Mouse (Mus musculus): ENCODE measurements at regions not wholly inside any gene's neighbourhood (a gene's known extent, or its start where the extent isn't known, plus 50 kb on each side); places are given as distances from the start of the nearest gene placed in this dataset.
"Not testable (repeated sequence)": the region's sequence is repeated elsewhere in the genome, so short reads cannot be mapped to it uniquely, and the experiment has no call there.

DNA sequence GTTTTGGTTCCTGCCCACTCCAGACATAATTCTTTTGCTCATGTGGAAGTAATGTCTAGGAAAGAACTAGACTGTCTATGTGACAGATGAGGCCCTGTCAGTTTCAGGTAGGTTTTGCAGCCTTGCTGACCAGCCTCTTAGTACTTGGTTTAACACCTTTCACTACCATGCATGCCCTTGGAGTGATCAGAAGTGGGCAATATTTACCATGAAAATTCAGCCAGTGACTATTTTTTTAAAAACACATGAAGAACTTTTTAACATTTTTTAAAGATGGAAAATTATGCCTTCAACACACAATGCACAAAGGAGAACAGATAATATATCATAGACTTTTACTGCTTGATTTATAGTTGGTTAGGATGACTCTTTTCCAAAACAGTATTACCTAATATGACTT is 58.1 kb downstream of the Cox7c start:
- no peak for DNase-seq
- intact Hi-C loops (cut with DNase I): no loop called here

DNA sequence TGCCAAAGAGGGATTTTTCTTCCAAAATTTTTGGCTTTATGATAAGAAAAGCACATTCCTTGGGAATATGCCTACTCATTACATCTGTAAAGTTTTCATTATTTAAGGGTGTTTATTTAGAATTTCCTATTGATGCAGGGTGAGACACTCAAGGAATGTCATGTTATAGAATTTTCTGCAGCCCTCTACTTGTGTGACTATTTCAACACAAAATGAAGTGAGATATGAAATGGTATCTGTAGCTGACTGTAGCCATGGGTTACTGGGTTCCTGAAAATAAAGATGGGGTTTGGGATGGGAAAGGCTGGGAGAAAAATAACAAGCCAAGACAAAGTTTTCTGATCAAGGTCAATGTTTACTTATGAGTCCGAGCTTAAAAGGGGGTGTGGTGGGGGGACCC is 64.6 kb downstream of the Cox7c start:
- intact Hi-C loops (cut with DNase I): no loop called here
- no peak for DNase-seq

DNA sequence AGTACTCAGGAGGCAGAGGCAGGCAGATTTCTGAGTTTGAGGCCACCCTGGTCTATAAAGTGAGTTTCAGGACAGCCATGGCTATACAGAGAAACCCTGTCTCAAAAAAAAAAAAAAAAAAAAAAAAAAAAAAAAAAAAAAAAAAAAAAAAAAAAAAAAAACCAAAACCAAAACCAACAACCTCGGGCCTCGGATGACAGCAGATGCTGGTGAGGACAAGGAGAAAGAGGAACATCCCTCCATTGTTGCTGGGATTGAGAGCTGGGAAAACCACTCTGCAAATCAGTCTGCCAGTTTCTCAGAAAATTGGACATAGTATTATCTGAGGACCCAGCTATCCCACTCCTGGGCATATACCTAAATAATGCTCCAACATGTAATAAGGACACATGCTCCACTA is 82.7 kb downstream of the Cox7c start:
- DNase-seq; intact Hi-C loops (cut with DNase I): not testable (repeated sequence)

DNA sequence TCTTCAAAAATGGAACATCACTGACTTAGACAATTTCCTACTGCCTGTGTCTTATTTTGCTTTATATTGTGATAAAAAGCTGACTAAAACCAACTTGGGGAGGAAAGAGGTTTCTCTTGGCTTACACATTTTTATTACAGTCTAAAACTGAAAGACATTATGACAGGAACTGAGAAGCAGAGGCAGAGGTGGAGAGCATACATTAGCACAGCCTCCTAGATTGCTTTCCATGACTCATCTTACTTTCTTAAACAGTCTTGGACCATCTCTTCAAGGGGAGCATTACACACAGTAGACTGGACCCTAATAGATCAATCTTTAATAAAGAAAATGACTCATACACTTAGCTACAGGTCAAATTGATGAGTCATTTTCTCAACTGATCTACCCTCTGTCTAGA is 91.4 kb downstream of the Cox7c start:
- intact Hi-C loops (cut with DNase I): no loop called here
- DNase-seq: no peak

DNA sequence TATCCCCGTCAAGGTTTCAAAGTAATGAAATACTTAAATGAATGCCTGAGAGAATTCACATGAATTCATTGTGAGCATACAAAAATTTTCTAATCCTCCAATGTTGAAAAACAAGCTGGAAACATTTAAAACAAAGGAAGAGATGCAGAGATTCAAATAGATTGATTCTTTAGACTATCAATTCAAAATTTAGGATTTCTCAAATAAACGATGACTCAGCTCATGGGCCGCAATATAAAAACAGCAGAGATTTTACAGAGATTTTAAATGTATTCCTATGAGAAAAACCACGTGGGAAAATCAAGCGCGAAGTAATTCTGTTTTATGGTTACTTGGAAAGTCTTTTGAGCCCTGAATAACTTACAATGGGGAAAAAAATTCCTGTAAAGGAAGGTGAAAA is 93.8 kb downstream of the Cox7c start:
- DNase-seq: no peak
- intact Hi-C loops (cut with DNase I): no loop called here

DNA sequence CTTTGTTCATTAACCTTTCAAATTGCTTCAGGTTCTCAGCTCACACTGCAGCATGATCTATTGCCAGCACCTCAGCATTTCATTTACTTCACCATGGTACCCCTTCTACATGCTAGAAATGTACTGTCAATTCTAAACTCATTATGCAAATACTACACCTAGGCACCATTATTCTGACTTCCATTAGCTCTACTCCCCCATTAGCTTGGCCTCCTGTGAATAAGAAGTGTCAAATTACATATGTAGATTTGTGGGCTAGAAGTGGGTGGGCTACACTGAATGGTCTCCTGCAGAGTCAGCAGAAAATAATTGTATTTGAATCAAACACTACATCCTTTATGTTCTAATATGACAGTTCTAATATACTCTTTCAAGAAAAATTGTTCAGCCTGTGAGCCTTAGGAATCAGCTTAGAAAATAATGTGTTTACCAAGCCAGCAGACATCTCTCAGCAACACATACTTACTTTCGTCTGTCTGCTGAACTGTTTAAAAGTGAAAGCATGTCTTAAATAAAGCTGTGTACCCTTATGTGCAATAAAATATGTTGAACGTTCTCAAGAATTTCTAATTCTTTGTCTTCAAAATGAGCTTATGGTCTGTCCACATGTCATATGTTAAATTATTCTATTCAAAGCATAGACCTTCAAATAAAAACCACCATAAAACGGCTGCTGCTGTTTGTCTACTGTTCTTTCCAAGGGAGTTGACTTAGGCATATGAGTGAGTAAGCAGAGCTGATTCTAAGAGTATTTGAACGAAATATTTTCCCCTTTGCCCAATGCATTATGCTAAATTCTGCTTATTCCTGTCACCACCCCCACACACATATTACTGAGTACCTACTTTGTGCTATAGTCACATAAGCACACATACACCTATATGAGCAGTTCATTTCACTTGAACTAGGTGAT is 119.6 kb downstream of the Cox7c start:
- intact Hi-C loops (cut with DNase I): no loop called here
- no peak for DNase-seq

DNA sequence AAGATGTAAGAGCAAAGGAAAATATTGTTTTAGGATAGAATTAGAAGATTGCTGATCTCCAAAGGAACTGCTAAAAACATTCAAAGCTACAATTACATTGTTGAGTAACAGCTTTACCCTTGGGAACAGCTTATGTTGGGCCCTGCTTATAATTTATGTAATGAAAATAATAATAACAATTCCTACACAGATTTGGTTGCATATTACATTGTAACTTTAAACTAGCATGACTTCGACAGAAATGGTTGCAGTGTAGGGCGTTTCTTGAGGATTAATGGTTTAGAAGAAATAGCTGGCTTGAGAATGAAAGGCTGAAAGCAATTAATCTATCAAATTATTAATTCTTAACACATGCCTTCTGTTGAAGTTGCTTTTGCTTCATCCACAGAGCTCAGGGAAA is 120.4 kb downstream of the Cox7c start:
- intact Hi-C loops (cut with DNase I): no loop called here
- DNase-seq: no peak

DNA sequence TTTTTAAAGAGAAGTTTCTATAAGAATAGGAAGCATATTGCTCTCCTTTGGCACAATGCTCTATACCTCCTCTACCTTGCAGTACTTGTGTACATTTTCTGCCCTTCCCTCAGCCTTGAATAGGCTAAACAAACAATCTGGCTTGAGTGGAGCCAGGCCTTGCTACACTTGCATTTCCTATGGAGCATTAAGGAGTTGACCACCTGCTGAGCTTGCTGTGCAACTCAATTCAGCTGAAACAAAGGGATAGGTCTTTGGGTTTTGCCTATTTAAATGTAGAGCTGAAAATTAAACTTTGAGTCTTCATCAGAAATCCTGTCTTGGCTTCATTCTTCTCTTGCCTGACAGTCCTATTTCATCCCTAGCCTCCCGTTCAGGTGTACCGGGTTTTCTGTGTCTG is 124.0 kb downstream of the Cox7c start:
- intact Hi-C loops (cut with DNase I): no loop called here

DNA sequence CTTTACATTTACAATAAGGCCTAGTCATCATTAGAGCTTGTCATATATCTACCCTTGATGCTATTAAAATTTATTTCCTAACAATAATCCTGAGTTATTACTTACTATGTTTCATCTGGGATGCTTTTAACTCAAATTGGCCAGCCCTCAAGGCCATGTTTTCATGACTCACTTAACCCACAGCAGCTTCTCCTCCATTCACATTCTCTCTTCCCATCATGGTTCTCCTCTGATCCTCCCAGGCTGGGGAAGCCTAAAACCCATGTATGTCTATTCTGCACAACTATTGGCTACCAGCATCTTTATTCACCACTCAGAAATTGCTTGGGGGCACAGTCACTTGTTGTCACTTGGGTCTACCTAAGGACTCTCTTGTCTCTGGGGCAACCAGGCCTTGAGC is 144.9 kb downstream of the Cox7c start:
- DNase-seq: no peak
- intact Hi-C loops (cut with DNase I): no loop called here

More for the DNA sequence above, 124.0 kb downstream of the Cox7c start:
- DNase-seq: no peak

DNA sequence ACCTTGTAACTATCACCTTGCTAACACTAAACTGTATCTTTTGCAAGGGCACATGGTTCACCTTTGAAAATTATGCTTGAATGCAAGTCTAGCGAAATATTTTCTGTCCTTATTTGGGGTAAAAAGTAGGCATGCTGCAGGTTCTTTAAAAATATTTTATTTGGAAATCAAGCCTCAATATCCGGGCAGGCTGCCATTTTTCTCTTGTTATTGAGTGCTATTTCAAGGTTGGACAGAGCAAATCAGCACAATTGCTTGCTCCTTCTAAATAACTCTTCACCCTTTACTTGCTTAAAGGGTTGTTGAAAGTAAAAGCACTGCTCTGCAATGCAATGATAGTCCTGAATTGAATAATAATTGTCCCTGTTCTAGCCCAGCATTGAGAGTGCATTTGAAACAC is 149.0 kb downstream of the Cox7c start:
- intact Hi-C loops (cut with DNase I): no loop called here
- no peak for DNase-seq

DNA sequence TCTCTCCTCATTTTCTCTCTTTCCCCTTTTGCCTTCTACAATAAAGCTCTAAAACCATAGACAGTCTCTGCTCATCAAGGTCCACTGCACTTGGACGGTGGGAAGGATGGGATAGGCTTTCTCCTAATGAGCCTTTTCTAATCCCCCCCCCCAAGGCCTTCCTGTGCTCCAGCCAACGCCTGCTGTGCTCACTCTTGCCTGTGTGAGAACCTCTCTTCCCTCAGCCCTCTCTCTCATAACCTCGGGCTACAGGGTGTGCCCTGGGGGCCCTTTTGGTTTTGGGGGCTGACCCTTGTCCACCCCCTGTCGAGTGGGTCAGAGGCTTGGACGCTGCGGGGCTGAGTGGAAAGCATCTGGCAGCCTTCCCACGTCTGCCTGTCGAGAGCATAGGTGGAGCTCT is 151.6 kb downstream of the Cox7c start:
- intact Hi-C loops (cut with DNase I): no loop called here
- DNase-seq: peak; percentile 31

DNA sequence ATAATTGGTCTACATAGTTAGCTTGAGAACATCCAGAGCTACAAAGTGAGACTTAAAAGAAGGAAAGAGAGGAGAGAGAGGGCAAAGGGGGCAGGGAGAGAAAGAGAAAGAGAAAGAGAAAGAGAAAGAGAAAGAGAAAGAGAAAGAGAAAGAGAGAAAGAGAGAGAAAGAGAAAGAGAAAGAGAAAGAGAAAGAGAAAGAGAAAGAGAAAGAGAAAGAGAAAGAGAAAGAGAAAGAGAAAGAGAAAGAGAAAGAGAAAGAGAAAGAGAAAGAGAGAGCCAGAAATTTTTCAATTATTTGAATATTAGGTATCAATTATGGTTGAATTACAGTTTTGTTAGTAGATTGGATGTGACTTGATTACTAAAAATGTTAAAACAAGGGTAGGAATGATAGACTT is 156.9 kb downstream of the Cox7c start:
- DNase-seq; intact Hi-C loops (cut with DNase I): not testable (repeated sequence)

DNA sequence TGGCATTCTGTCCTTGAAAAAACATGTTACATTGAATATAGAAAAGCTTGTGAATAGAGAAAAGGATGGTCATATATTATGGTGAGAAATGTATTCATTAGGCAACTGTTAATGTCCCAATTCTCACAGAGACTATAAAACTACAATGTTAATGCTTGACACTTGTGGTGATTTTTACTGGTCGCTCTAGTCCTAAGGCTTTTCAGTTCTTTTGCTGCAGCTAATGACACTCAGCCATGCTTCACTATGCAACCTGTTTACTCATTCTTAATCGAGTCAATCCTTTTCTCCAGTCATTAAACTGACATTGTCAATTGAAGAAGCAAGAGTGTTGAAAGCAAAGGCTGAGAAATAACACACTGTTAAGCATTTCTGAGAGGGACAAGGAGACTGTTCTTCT is 163.9 kb downstream of the Cox7c start:
- DNase-seq: no peak
- intact Hi-C loops (cut with DNase I): no loop called here

DNA sequence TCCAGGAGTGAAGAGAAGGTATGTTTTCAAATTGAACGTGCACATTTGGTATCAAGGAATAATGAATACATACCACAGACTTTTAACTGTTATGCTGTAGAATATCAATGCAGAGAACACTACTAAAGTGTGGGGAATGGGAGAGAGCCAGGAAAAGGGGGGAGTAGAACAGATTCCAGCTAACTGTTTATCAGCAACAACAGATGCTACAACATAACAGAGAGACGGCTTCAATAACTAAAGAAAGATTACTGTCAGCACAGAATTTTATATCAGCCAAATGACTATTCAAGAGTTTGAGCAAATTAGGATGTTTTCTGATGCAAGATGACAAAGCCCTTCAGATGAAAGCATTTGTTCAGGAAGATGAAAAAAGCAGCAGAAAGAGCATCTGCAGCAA is 183.0 kb downstream of the Cox7c start:
- no peak for DNase-seq
- intact Hi-C loops (cut with DNase I): no loop called here

DNA sequence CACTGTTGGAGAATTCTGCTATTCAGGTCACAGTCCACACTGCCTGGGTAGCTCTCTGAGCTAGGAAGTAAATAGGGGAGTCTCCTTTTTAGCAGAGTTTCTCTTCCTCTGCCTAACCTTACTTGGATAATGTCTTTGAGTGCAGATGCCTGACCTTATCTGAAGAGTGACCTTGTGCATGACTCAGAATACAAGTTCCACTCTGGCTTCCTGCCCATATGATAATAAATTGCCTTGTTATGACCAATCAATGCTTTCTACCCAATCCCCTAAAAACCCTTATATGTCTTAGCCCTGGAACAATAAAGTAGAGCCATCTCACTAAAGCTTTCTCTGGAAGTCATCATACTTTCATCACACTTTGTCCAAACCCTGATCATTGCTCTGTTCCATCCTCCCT is 198.4 kb downstream of the Cox7c start:
- intact Hi-C loops (cut with DNase I): no loop called here
- no peak for DNase-seq

DNA sequence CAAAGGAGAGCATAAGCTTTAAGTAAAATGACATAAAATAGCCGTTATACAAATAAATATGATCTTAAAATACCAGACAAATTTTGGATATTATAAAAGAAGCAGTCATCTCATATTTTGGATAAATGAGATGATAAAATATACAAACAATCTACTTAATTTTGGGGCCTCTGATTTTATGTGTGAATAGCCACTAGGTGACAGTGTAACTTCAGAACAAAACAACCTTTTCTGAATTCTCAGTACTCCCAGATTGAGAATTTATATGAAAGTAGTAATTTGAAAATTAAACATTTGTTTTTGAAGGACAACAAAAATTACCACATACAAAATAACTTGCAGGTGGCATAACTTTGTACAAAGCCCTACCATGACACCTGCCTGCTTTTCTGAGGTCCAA is 216.8 kb downstream of the Cox7c start:
- no peak for DNase-seq
- intact Hi-C loops (cut with DNase I): no loop called here
